Mouse (Mus musculus): ENCODE data around the gene Rin2. TPM values are rescaled to one million over a fixed set of nuclear protein-coding genes. Genes with fewer than 3 reads are reported as not detected.

Rin2 gene
- total and polyA plus RNA-seq, 2 experiments from 2014 or later: 13.1 to 16.8 TPM

GRCm38 (mm10) chr2:145655373-145655960 lies 19.5 kb upstream of the Rin2 start:
- H3K27ac ChIP-seq (ENCODE audit: low read depth): no peak overlapping the region
- 28% methylated on average over 12 of the region's 12 CpGs for WGBS
- TF ChIP-seq EP300 (IDR thresholded peaks at IDR 0.05; ENCODE audit: low read depth) (no peak), CTCF (IDR thresholded peaks at IDR 0.05; ENCODE audit: low read depth) (peak; percentile 14)
- H3K4me1 ChIP-seq (ENCODE audit: control insufficient read depth, insufficient read depth): no peaks in the 10 kb centered on the region
- H3K27me3 ChIP-seq (ENCODE audit: control insufficient read depth, insufficient read depth, low read length): no peaks in the 10 kb centered on the region
- H3K9me3 ChIP-seq (replicated peaks; ENCODE audit: control insufficient read depth, low read length): no peaks in the 10 kb centered on the region
- no peak overlapping the region for H3K9ac ChIP-seq (replicated peaks; ENCODE audit: low read depth, low read length)
- peak; percentile 57 for ATAC-seq (ENCODE audit: insufficient read depth, low read depth)
- no peaks in the 10 kb centered on the region for H3K36me3 ChIP-seq (replicated peaks; ENCODE audit: control insufficient read depth, insufficient read depth, low read length)
- H3K4me2 ChIP-seq (ENCODE audit: low read depth, low read length): no peak overlapping the region
- DNase-seq (ENCODE audit: low spot score): peak; percentile 16
- H3K4me3 ChIP-seq (ENCODE audit: low read depth, low read length): no peak overlapping the region

GRCm38 (mm10) chr2:145656121-145656520 lies 18.9 kb upstream of the Rin2 start:
- H3K27ac ChIP-seq (ENCODE audit: low read depth): no peak overlapping the region

DNA sequence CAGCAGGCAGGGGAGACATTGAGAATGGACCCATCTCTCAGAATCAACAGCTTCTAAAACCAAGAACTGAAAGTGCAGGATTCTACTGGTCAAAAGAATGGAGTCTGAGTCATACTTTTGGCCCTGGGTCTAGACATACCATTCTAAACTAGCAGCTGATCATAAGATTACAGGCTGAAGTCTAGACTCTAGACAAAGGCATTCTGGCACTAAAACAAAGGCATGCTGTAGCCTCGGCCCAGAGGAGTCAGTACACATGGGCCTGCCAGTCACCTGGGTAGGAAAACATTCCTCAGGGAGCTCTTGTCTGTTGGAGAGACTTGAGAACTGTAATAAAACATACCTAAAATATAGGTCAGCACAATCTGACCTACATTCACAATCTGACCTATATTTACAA lies 18.3 kb upstream of the Rin2 start:
- Histone ChIP-seq H3K4me2 (ENCODE audit: low read depth, low read length) (no peak overlapping the region), H3K27me3 (ENCODE audit: control insufficient read depth, insufficient read depth, low read length) (no peaks in the 10 kb centered on the region), H3K4me1 (ENCODE audit: control insufficient read depth, insufficient read depth) (no peaks in the 10 kb centered on the region), H3K9ac (replicated peaks; ENCODE audit: low read depth, low read length) (no peak overlapping the region), H3K27ac (ENCODE audit: low read depth) (no peak overlapping the region), H3K9me3 (replicated peaks; ENCODE audit: control insufficient read depth, low read length) (no peaks in the 10 kb centered on the region), H3K4me3 (ENCODE audit: low read depth, low read length) (no peak overlapping the region), H3K36me3 (replicated peaks; ENCODE audit: control insufficient read depth, insufficient read depth, low read length) (no peaks in the 10 kb centered on the region)
- DNase-seq (ENCODE audit: low spot score): no peak
- WGBS: 10% methylated on average over 1 of the region's 1 CpGs
- ATAC-seq (ENCODE audit: insufficient read depth, low read depth): no peak
- no peak for TF ChIP-seq CTCF (IDR thresholded peaks at IDR 0.05; ENCODE audit: low read depth)
- no peak for TF ChIP-seq EP300 (IDR thresholded peaks at IDR 0.05; ENCODE audit: low read depth)

More at GRCm38 (mm10) chr2:145656121-145656520, 18.9 kb upstream of the Rin2 start:
- no peak overlapping the region for H3K9ac ChIP-seq (replicated peaks; ENCODE audit: low read depth, low read length)
- no peaks in the 10 kb centered on the region for H3K4me1 ChIP-seq (ENCODE audit: control insufficient read depth, insufficient read depth)
- no peaks in the 10 kb centered on the region for H3K27me3 ChIP-seq (ENCODE audit: control insufficient read depth, insufficient read depth, low read length)
- DNase-seq (ENCODE audit: low spot score): no peak
- ATAC-seq (ENCODE audit: insufficient read depth, low read depth): no peak
- TF ChIP-seq EP300 (IDR thresholded peaks at IDR 0.05; ENCODE audit: low read depth) (no peak), CTCF (IDR thresholded peaks at IDR 0.05; ENCODE audit: low read depth) (no peak)
- H3K4me2 ChIP-seq (ENCODE audit: low read depth, low read length): no peak overlapping the region
- WGBS: 70% methylated on average over 3 of the region's 3 CpGs
- H3K9me3 ChIP-seq (replicated peaks; ENCODE audit: control insufficient read depth, low read length): no peaks in the 10 kb centered on the region
- H3K4me3 ChIP-seq (ENCODE audit: low read depth, low read length): no peak overlapping the region
- no peaks in the 10 kb centered on the region for H3K36me3 ChIP-seq (replicated peaks; ENCODE audit: control insufficient read depth, insufficient read depth, low read length)

DNA sequence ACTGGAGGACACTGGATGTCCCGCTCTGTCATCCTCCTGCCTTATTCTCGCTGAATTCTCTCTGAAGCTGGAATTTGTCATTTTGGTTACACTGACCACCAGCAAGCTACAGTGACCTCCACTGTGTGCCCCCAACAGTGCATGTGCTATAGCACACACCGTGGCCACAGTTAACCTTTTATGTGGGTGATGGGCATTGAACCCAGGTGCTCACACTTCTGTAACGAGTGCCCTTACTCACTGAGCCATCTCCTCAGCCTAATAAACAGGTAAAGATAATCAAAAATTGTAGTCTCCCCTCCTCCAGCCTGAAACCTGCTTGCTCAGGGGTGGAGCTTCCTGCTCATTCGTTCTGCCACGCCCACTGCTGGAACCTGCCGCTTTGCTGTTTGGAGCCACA lies 13.8 kb upstream of the Rin2 start:
- Histone ChIP-seq H3K4me2 (ENCODE audit: low read depth, low read length) (no peak overlapping the region), H3K27ac (ENCODE audit: low read depth) (no peak overlapping the region), H3K4me1 (ENCODE audit: control insufficient read depth, insufficient read depth) (no peaks in the 10 kb centered on the region), H3K36me3 (replicated peaks; ENCODE audit: control insufficient read depth, insufficient read depth, low read length) (no peaks in the 10 kb centered on the region), H3K9me3 (replicated peaks; ENCODE audit: control insufficient read depth, low read length) (no peaks in the 10 kb centered on the region), H3K9ac (replicated peaks; ENCODE audit: low read depth, low read length) (no peak overlapping the region), H3K27me3 (ENCODE audit: control insufficient read depth, insufficient read depth, low read length) (no peaks in the 10 kb centered on the region), H3K4me3 (ENCODE audit: low read depth, low read length) (no peak overlapping the region)
- no peak for DNase-seq (ENCODE audit: low spot score)
- TF ChIP-seq EP300 (IDR thresholded peaks at IDR 0.05; ENCODE audit: low read depth): no peak
- no peak for TF ChIP-seq CTCF (IDR thresholded peaks at IDR 0.05; ENCODE audit: low read depth)
- WGBS: 78% methylated on average over 4 of the region's 7 CpGs
- ATAC-seq (ENCODE audit: insufficient read depth, low read depth): no peak

DNA sequence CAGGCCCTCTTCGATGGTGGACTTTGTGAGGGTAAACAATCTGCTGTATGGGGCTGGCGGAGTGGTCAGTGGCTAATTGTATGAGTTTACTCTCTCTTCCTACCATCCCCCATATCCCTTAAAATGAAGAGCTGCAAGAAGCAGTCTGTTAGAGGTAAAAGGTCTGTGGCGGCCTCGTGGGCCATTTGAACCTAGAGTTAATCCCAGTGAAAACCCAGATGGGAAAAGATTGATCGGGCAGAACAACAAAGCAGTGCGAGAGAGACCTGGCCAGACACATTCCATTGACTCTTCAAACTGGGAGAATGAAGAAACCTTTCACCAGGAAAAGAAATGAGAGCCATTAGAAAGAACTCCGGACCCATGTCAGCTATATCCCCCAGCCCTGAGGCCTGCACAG lies 11.1 kb upstream of the Rin2 start:
- no peak for ATAC-seq (ENCODE audit: insufficient read depth, low read depth)
- Histone ChIP-seq H3K4me1 (ENCODE audit: control insufficient read depth, insufficient read depth) (no peaks in the 10 kb centered on the region), H3K27ac (ENCODE audit: low read depth) (no peak overlapping the region), H3K4me3 (ENCODE audit: low read depth, low read length) (no peak overlapping the region), H3K9me3 (replicated peaks; ENCODE audit: control insufficient read depth, low read length) (no peaks in the 10 kb centered on the region), H3K9ac (replicated peaks; ENCODE audit: low read depth, low read length) (no peak overlapping the region), H3K36me3 (replicated peaks; ENCODE audit: control insufficient read depth, insufficient read depth, low read length) (no peaks in the 10 kb centered on the region), H3K27me3 (ENCODE audit: control insufficient read depth, insufficient read depth, low read length) (no peaks in the 10 kb centered on the region), H3K4me2 (ENCODE audit: low read depth, low read length) (no peak overlapping the region)
- no peak for DNase-seq (ENCODE audit: low spot score)
- 86% methylated on average over 7 of the region's 7 CpGs for WGBS
- no peak for TF ChIP-seq EP300 (IDR thresholded peaks at IDR 0.05; ENCODE audit: low read depth)
- TF ChIP-seq CTCF (IDR thresholded peaks at IDR 0.05; ENCODE audit: low read depth): no peak

DNA sequence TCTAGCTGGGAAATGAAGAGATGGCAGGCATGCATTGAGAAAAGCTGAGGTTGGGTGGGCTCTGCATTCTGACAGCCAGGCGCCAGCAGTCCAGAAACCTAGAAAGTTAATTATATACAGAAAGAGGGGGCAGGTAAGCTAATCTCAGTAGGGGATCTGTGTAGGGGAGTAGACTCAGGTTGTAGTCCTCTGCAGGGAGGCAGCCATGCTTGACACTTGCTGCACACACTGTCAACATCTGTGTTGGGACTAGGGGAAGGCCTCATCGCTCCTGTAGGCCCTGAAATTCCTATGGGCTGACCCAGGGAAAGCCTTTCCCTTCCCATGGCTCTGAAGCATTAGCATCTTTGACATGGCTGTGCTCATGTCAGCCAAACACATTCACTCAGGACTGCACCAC lies 10.7 kb upstream of the Rin2 start:
- no peak for DNase-seq (ENCODE audit: low spot score)
- no peak overlapping the region for H3K9ac ChIP-seq (replicated peaks; ENCODE audit: low read depth, low read length)
- no peak overlapping the region for H3K27ac ChIP-seq (ENCODE audit: low read depth)
- H3K4me1 ChIP-seq (ENCODE audit: control insufficient read depth, insufficient read depth): no peaks in the 10 kb centered on the region
- no peak for TF ChIP-seq EP300 (IDR thresholded peaks at IDR 0.05; ENCODE audit: low read depth)
- no peak for TF ChIP-seq CTCF (IDR thresholded peaks at IDR 0.05; ENCODE audit: low read depth)
- no peak overlapping the region for H3K4me2 ChIP-seq (ENCODE audit: low read depth, low read length)
- 92% methylated on average over 2 of the region's 2 CpGs for WGBS
- H3K27me3 ChIP-seq (ENCODE audit: control insufficient read depth, insufficient read depth, low read length): no peaks in the 10 kb centered on the region
- no peaks in the 10 kb centered on the region for H3K9me3 ChIP-seq (replicated peaks; ENCODE audit: control insufficient read depth, low read length)
- H3K36me3 ChIP-seq (replicated peaks; ENCODE audit: control insufficient read depth, insufficient read depth, low read length): no peaks in the 10 kb centered on the region
- no peak overlapping the region for H3K4me3 ChIP-seq (ENCODE audit: low read depth, low read length)
- no peak for ATAC-seq (ENCODE audit: insufficient read depth, low read depth)
